Mouse (Mus musculus) liver, embryonic 11.5 days (tissue): ENCODE measurements at regions not wholly inside any gene's neighbourhood (a gene's known extent, or its start where the extent isn't known, plus 50 kb on each side); places are given as distances from the start of the nearest gene placed in this dataset.

Experiments
- ATAC-seq: fragments of 200-750 bp; cut with Nextera tagmentation; replicated peaks from 2 replicates; pipeline ENCODE4 v1.8.0; 2017; ENCODE audit warnings: moderate number of reproducible peaks, mild to moderate bottlenecking, moderate TSS enrichment, moderate library complexity; ENCODE audit not compliant: low FRiP score
- DNase-seq: peaks from one replicate; pipeline ENCODE4 v3.0.0-alpha.2; 2017; ENCODE audit warnings: low spot score
- H3K27ac ChIP-seq: fragments of 300-500 bp; sonication (generic); 2 replicates; pipeline ENCODE4 v1.5.1; 2014; ENCODE audit warnings: mild to moderate bottlenecking, low read depth, low read length, control low read depth
- H3K27me3 ChIP-seq: fragments of 300-500 bp; sonication (generic); replicated peaks from 2 replicates; pipeline ENCODE4 v1.6.1; 2014; ENCODE audit warnings: low read length, mixed read lengths; ENCODE audit not compliant: control insufficient read depth, insufficient read depth
- H3K36me3 ChIP-seq: fragments of 300-500 bp; sonication (generic); 2 replicates; pipeline ENCODE4 v1.6.1; 2014; ENCODE audit warnings: mild to moderate bottlenecking, low read length, moderate library complexity, mixed read lengths; ENCODE audit not compliant: control insufficient read depth, insufficient read depth
- H3K4me1 ChIP-seq: fragments of 300-500 bp; sonication (generic); replicated peaks from 2 replicates; pipeline ENCODE4 v1.6.1; 2014; ENCODE audit warnings: low read length, mixed read lengths; ENCODE audit not compliant: control insufficient read depth, insufficient read depth
- H3K4me2 ChIP-seq: fragments of 300-500 bp; sonication (generic); 2 replicates; pipeline ENCODE4 v1.6.1; 2014; ENCODE audit warnings: mild to moderate bottlenecking, control low read depth, moderate library complexity
- H3K4me3 ChIP-seq: fragments of 300-500 bp; sonication (generic); 2 replicates; pipeline ENCODE4 v1.5.1; 2014; ENCODE audit warnings: low read depth, low read length, control low read depth
- H3K9ac ChIP-seq: fragments of 300-500 bp; sonication (generic); 2 replicates; pipeline ENCODE4 v1.6.1; 2014; ENCODE audit warnings: low read depth, low read length, control low read depth
- H3K9me3 ChIP-seq: fragments of 300-500 bp; sonication (generic); 2 replicates; pipeline ENCODE4 v1.6.1; 2016; ENCODE audit warnings: low read length, inconsistent platforms, mixed read lengths; ENCODE audit not compliant: control insufficient read depth
- WGBS: fragments of 180-500 bp; shearing (Covaris S2); extraction: QIAGEN DNeasy Blood & Tissue Kit; methylation state at CpG from one replicate; pipeline ENCODE4 v1.1.7; 2014; 5-methylcytosine and 5-hydroxymethylcytosine counted together

- WGBS = 70% methylated on average over 4 of the region's 4 CpGs
Observed at GRCm38 (mm10) chr13:83885729-83886128, 336.4 kb upstream of the Tmem161b start.

DNA sequence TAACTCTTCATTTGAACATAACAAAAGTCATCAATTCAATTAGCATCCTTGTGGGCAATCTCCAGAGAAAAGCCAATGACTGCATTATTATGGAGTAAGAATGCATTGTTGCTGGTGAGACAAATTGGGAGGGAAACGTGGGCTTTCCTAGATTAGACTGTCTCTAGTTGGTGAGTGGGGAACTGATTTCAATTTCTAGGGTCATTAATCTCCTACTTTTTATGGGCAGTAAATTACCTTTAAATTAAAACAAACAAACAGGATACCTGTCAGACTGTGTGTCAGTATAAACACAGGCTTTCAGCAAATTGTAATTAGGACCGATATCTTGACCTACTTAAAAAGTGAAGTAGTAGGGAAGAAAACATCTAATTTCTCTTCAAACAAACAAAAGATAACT lies 307.4 kb upstream of the Tmem161b start:
- Histone ChIP-seq H3K36me3 (no peaks in the 10 kb centered on the region), H3K9me3 (no peaks in the 10 kb centered on the region), H3K27ac (no peak overlapping the region), H3K9ac (no peak overlapping the region), H3K27me3 (no peaks in the 10 kb centered on the region), H3K4me2 (no peak overlapping the region), H3K4me3 (no peak overlapping the region), H3K4me1 (no peaks in the 10 kb centered on the region)
- 56% methylated on average over 2 of the region's 2 CpGs for WGBS
- DNase-seq = no peak
- no peak for ATAC-seq

More at GRCm38 (mm10) chr13:83885729-83886128, 336.4 kb upstream of the Tmem161b start:
- Histone ChIP-seq H3K9me3 (no peaks in the 10 kb centered on the region), H3K4me3 (no peak overlapping the region), H3K9ac (no peak overlapping the region), H3K4me2 (no peak overlapping the region), H3K36me3 (no peaks in the 10 kb centered on the region), H3K27ac (no peak overlapping the region), H3K4me1 (no peaks in the 10 kb centered on the region), H3K27me3 (no peaks in the 10 kb centered on the region)
- no peak for DNase-seq
- no peak for ATAC-seq

GRCm38 (mm10) chr13:83932761-83933160 lies 289.3 kb upstream of the Tmem161b start:
- Histone ChIP-seq H3K4me2 (no peak overlapping the region), H3K4me3 (no peak overlapping the region), H3K36me3 (no peaks in the 10 kb centered on the region), H3K27ac (no peak overlapping the region), H3K27me3 (no peaks in the 10 kb centered on the region), H3K4me1 (no peaks in the 10 kb centered on the region), H3K9me3 (no peaks in the 10 kb centered on the region), H3K9ac (no peak overlapping the region)
- WGBS = 81% methylated on average over 2 of the region's 2 CpGs
- ATAC-seq = no peak
- DNase-seq = no peak

DNA sequence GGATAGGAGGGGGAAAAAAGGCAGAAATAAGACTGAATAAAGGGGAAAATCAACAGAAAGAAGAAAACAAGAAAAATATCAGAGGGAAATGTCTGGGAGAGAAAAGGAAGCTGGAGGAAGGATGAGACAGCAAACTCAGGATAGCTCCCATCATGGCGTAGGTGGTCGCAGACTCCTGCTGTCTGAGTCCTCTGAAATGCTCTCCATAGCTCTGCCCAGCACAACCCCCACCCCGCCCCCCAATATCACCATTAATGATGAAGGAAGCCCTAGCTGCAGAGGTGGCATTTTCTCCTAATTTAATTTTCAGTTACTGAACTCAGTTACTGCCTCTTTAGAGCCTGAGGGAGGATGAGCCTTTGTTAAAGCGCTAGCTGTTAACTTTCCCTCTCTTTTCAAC lies 275.6 kb upstream of the Tmem161b start:
- WGBS = 69% methylated on average over 4 of the region's 4 CpGs
- no peak overlapping the region for H3K27ac ChIP-seq
- DNase-seq (no peak), ATAC-seq (no peak)
- H3K27me3 ChIP-seq = no peaks in the 10 kb centered on the region
- H3K9ac ChIP-seq = no peak overlapping the region
- no peak overlapping the region for H3K4me2 ChIP-seq
- H3K4me1 ChIP-seq = no peaks in the 10 kb centered on the region
- no peaks in the 10 kb centered on the region for H3K9me3 ChIP-seq
- H3K36me3 ChIP-seq = no peaks in the 10 kb centered on the region
- H3K4me3 ChIP-seq = no peak overlapping the region

GRCm38 (mm10) chr13:83951163-83951562 lies 270.9 kb upstream of the Tmem161b start:
- H3K36me3 ChIP-seq = no peaks in the 10 kb centered on the region
- DNase-seq = no peak
- ATAC-seq = no peak

DNA sequence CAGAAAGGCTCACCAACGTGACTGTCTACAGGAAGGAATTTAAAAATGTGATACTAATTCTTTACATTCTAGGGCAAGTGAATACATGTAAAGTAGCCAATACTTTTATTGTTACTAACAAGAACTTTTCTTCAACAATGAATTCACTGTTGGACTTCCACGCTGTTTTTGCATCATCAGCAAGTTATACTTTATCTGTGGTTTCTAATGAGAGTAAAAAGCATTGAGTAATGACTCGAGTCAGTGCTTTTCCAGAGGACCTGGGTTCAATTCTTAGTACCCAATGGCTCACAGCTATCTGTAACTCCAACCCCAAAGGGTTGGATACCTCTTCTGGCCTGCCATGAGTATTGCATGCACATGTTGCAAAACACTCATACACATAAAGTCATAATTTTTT lies 270.3 kb upstream of the Tmem161b start:
- no peaks in the 10 kb centered on the region for H3K36me3 ChIP-seq
- H3K9me3 ChIP-seq = no peaks in the 10 kb centered on the region
- ATAC-seq = no peak
- H3K27me3 ChIP-seq = no peaks in the 10 kb centered on the region
- no peak for DNase-seq
- no peak overlapping the region for H3K9ac ChIP-seq
- H3K27ac ChIP-seq = no peak overlapping the region
- no peak overlapping the region for H3K4me3 ChIP-seq
- WGBS = 73% methylated on average over 3 of the region's 3 CpGs
- H3K4me1 ChIP-seq = no peaks in the 10 kb centered on the region
- no peak overlapping the region for H3K4me2 ChIP-seq

More at GRCm38 (mm10) chr13:83951163-83951562, 270.9 kb upstream of the Tmem161b start:
- no peak overlapping the region for H3K27ac ChIP-seq
- no peak overlapping the region for H3K9ac ChIP-seq
- no peak overlapping the region for H3K4me2 ChIP-seq
- no peak overlapping the region for H3K4me3 ChIP-seq
- no peaks in the 10 kb centered on the region for H3K4me1 ChIP-seq
- no peaks in the 10 kb centered on the region for H3K27me3 ChIP-seq
- no peaks in the 10 kb centered on the region for H3K9me3 ChIP-seq

DNA sequence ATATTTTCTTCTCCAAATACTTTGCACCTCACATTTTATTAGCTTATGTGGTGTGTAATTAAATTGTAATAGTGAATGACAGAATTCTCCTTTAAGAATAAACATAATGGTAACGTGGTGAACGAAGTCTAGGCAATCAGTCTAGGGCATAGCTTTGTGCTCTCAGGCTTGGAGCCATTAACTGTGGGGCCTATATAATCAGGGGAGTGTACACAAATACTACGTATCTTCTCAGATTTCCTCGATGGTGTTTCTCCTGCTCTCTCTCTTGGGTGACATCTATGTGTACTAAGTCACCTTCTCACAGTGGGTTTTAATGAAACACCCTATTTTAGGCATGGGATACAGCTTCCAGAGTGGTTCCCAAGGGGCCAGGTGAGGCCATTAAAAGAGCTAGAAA lies 269.7 kb upstream of the Tmem161b start:
- H3K4me2 ChIP-seq = no peak overlapping the region
- H3K4me1 ChIP-seq = no peaks in the 10 kb centered on the region
- H3K9ac ChIP-seq = no peak overlapping the region
- H3K9me3 ChIP-seq = no peaks in the 10 kb centered on the region
- H3K27me3 ChIP-seq = no peaks in the 10 kb centered on the region
- WGBS = 63% methylated on average over 4 of the region's 4 CpGs
- ATAC-seq (no peak), DNase-seq (no peak)
- H3K36me3 ChIP-seq = no peaks in the 10 kb centered on the region
- H3K27ac ChIP-seq = no peak overlapping the region
- H3K4me3 ChIP-seq = no peak overlapping the region

GRCm38 (mm10) chr13:83952862-83953261 lies 269.2 kb upstream of the Tmem161b start:
- no peaks in the 10 kb centered on the region for H3K4me1 ChIP-seq
- WGBS = 51% methylated on average over 4 of the region's 4 CpGs

DNA sequence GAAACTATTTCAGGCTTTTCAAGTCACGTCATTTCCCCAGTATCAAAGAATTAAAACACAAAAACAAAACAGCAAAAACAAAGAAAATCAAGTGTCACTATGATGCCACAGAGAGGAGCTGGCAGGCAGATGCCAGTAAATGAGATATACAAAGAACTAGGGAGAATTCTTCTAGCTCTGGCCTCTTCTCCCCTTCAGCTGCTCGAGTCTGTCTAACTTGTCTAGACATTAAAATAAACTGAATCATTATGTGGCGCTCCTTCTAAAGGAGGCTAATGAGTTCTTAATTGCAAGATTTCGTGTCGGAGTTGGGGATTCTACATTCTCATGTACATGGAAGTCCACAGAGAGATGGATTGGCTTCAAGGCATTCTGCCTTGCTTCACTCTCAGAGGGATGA lies 266.4 kb upstream of the Tmem161b start:
- H3K9ac ChIP-seq = no peak overlapping the region
- H3K27me3 ChIP-seq = no peaks in the 10 kb centered on the region
- no peaks in the 10 kb centered on the region for H3K4me1 ChIP-seq
- no peak overlapping the region for H3K27ac ChIP-seq
- no peak overlapping the region for H3K4me2 ChIP-seq
- no peak for ATAC-seq
- H3K4me3 ChIP-seq = no peak overlapping the region
- H3K9me3 ChIP-seq = no peaks in the 10 kb centered on the region
- DNase-seq = no peak
- no peaks in the 10 kb centered on the region for H3K36me3 ChIP-seq
- WGBS = 71% methylated on average over 5 of the region's 5 CpGs

More at GRCm38 (mm10) chr13:83952862-83953261, 269.2 kb upstream of the Tmem161b start:
- Histone ChIP-seq H3K9me3 (no peaks in the 10 kb centered on the region), H3K36me3 (no peaks in the 10 kb centered on the region), H3K4me2 (no peak overlapping the region), H3K9ac (no peak overlapping the region), H3K27me3 (no peaks in the 10 kb centered on the region), H3K27ac (no peak overlapping the region), H3K4me3 (no peak overlapping the region)
- no peak for ATAC-seq
- DNase-seq = no peak
